Mouse (Mus musculus) lung, postnatal 0 days (tissue): ENCODE measurements at regions not wholly inside any gene's neighbourhood (a gene's known extent, or its start where the extent isn't known, plus 50 kb on each side); places are given as distances from the start of the nearest gene placed in this dataset.

Experiments
- CTCF ChIP-seq: IDR thresholded peaks from 2 replicates; pipeline ENCODE4 v1.5.1; 2016; ENCODE audit warnings: antibody characterized with exemption, mild to moderate bottlenecking
- EP300 ChIP-seq: IDR thresholded peaks from 2 replicates; pipeline ENCODE4 v1.6.1; 2016; ENCODE audit warnings: antibody characterized with exemption, mild to moderate bottlenecking, control low read depth

GRCm38 (mm10) chr1:13442366-13442765 lies 2028.5 kb downstream of the A830018L16Rik start:
- no peak for TF ChIP-seq CTCF
- no peak for TF ChIP-seq EP300
